Mouse (Mus musculus): ENCODE measurements at regions not wholly inside any gene's neighbourhood (a gene's known extent, or its start where the extent isn't known, plus 50 kb on each side); places are given as distances from the start of the nearest gene placed in this dataset.

- DNase-seq, result no peak
These were observed 130.7 kb upstream of the Gprin3 start for GRCm38 (mm10) chr6:59556668-59557310.

- DNase-seq, result no peak
These were observed 110.9 kb upstream of the Gprin3 start for GRCm38 (mm10) chr6:59537025-59537424.

- DNase-seq, result no peak
These were observed 98.8 kb upstream of the Gprin3 start for GRCm38 (mm10) chr6:59524940-59525265.

DNA sequence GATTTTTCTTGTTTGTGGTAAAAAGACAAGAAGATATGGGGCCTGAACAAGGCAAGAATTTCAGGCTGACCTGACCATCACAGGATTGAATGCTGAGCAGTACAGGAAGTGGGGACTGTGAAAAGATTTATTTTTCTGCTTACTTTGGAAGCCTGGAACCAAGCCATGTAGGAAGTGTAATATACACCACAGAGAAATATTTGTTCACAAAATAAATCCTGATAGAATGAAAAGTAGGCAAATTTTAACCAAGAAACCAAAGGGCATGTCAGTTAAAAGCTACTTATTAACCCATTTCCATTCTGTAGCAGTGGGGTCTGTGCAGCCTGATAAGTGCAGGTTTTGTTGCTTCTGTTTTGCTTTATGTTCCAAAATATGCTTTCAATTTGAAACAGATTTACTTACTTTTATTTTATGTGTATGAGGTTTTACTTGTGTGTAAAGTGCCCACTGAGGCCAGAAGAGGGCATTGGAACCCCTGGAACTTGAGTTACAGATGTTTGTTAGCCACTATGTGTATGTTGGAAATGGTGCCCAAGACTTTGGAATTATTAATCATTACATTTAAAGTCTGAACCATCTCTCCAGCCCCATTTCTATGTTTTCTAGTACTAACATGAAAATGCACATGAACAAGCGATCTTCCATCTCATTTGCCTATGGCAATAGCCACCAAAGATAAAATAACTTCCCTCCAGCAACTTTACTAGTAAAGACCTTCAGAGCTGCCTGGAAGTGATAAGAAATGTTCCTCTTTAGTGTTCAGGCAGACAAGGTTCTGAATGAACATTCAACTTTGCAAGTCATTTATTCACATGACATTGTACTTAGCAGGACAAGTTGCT lies 98.2 kb upstream of the Gprin3 start:
- no peak for DNase-seq

- DNase-seq, result no peak
These were observed 96.9 kb upstream of the Gprin3 start for GRCm38 (mm10) chr6:59522960-59523359.

DNA sequence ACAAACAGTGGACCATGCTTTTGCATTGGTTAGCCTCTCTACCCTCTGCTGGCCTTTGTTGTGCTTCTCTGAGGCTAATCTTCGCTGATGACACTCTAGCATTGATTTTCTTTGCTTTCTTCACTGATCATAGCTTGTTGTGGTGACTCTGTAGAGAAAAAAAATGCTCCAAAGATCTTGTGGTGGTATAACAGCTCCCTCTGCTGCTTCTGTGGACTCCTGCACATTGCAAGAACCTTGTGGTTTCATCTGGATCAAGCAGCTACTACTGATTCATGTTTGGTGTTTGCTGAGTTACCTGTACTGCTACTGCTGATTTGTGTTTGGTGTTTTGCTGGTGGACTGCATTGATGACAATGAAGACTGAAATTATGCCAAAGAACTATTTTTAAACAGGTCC lies 74.7 kb upstream of the Gprin3 start:
- DNase-seq, result no peak

GRCm38 (mm10) chr6:59498800-59499199 lies 72.7 kb upstream of the Gprin3 start:
- no peak for DNase-seq

GRCm38 (mm10) chr6:59498079-59498478 lies 72.0 kb upstream of the Gprin3 start:
- peak; percentile 11 to 14 for DNase-seq

DNA sequence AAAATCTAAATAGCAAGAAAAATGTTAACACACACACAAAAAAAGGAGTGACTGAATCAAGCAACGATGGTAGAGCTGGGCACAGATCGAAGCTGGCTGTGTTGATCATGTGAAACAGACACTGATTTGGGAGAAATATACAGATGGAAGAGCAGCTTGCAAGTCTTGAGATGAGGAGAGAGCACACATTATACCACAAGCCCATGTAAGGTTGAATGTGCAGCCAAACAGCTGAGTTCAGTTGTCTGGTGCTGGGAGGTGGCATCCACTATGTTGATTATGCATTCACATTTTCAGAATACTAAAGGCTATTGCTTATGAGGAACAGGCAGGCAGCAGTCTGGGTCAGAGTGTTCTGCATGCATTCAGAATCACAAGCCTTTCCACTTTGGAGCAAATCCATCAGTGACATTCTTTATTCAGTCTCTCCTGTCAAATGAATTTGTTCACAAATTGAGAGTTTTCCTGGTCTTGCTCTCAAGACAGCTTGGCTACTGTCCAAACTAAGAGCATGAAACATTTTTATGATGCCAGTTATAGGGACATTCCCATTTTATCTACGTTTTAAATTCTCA lies 63.0 kb upstream of the Gprin3 start:
- no peak for DNase-seq

GRCm38 (mm10) chr6:59488386-59488785 lies 62.3 kb upstream of the Gprin3 start:
- DNase-seq, result no peak

GRCm38 (mm10) chr6:59484004-59484403 lies 57.9 kb upstream of the Gprin3 start:
- no peak for DNase-seq

GRCm38 (mm10) chr6:59483587-59483986 lies 57.5 kb upstream of the Gprin3 start:
- peak; percentile 4 to 8 for DNase-seq
